Mouse (Mus musculus) cortical plate, adult 2 months (tissue): Measurements from ENCODE around the gene Arvcf.

ENCODE experiments used
- CTCF ChIP-seq: fragments of 200-500 bp; IDR thresholded peaks from 2 replicates; pipeline ENCODE4 v1.5.1; 2011; ENCODE audit warnings: mild to moderate bottlenecking, control low read depth, low read length; ENCODE audit not compliant: insufficient read depth; ENCODE audit errors: extremely low read depth
- POLR2A ChIP-seq: fragments of 200-500 bp; IDR thresholded peaks from 2 replicates; pipeline ENCODE4 v1.6.1; 2011; ENCODE audit warnings: mild to moderate bottlenecking, low read length, control low read depth; ENCODE audit not compliant: insufficient read depth; ENCODE audit errors: extremely low read depth

DNA sequence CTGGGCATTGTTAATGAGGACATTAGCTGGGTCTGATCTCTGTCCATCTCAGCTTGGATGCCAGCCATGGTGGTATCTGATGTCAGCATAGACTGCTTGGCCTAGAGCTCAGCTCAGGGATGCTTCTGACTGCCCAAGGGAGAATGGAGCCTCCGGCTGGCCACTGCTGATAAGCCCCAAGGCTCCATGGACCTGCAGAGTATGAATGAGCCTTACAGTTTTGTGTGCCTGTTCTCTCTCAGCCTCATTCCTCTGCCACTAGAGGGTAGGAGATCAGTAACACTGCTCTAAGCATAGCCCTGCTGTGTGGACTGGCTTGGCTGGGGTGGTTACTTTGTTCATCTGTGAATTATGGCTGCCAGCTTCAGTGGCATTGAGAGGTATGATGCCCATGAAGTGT is 5.1 kb downstream of the Arvcf start:
- TF ChIP-seq CTCF (no peak), POLR2A (no peak)
